Mouse (Mus musculus): ENCODE results near the gene Yy2. TPM values are rescaled to one million over a fixed set of nuclear protein-coding genes. Genes with fewer than 3 reads are reported as not detected.
A peak's percentile ranks its signal among the peaks of the same experiment; 100 is the strongest.

Gene Yy2
- total and polyA plus RNA-seq, 2 experiments from 2014 or later: 1.4 to 2.8 TPM

- ATAC-seq (no peak), DNase-seq (ENCODE audit: low spot score) (no peak)
- no peak overlapping the region for H3K9ac ChIP-seq (replicated peaks; ENCODE audit: low read length)
- no peak for TF ChIP-seq CTCF (IDR thresholded peaks at IDR 0.05; ENCODE audit: low read depth)
- no peak overlapping the region for H3K27ac ChIP-seq
- H3K36me3 ChIP-seq (ENCODE audit: insufficient read depth, low read length): no peaks in the 10 kb centered on the region
- no peaks in the 10 kb centered on the region for H3K9me3 ChIP-seq (ENCODE audit: low read length)
- H3K4me1 ChIP-seq (ENCODE audit: insufficient read depth, low read length): no peaks in the 10 kb centered on the region
- no peak overlapping the region for H3K4me2 ChIP-seq (ENCODE audit: low read depth, low read length)
- no peak overlapping the region for H3K4me3 ChIP-seq (ENCODE audit: low read length)
- H3K27me3 ChIP-seq (ENCODE audit: insufficient read depth, low read length): no peaks in the 10 kb centered on the region
- WGBS: 87% methylated on average over 6 of the region's 6 CpGs
Measured at GRCm38 (mm10) chrX:157595927-157596326, 27.1 kb upstream of the Yy2 start.

DNA sequence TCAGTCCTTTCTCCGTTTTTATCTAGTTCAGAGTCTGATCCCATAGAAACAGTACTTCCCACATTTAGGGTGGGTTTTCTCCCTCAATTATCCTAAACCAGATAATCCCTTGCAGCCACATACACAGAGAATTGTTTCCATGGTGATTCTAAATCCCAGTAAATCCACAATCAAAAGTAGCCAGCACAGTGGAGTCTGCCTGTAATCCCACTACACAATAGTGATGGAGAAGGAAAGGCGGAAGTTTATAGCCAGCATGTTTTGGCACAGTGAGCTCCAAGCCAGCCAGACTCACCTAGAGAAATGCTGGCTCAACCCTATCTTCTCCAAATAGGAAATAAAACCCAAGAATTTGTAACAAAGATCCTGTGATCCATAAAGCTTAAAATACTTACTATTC, 25.8 kb upstream of the Yy2 start:
- DNase-seq (ENCODE audit: low spot score) (no peak), ATAC-seq (no peak)
- Histone ChIP-seq H3K36me3 (ENCODE audit: insufficient read depth, low read length) (no peaks in the 10 kb centered on the region), H3K4me1 (ENCODE audit: insufficient read depth, low read length) (no peaks in the 10 kb centered on the region), H3K4me3 (ENCODE audit: low read length) (no peak overlapping the region), H3K27ac (0 out of 2 replicates have a peak overlapping the region, but pooled peaks have one; percentile 15), H3K4me2 (ENCODE audit: low read depth, low read length) (no peak overlapping the region), H3K27me3 (ENCODE audit: insufficient read depth, low read length) (no peaks in the 10 kb centered on the region), H3K9me3 (ENCODE audit: low read length) (no peaks in the 10 kb centered on the region), H3K9ac (replicated peaks; ENCODE audit: low read length) (no peak overlapping the region)
- 55% methylated on average over 2 of the region's 2 CpGs for WGBS
- TF ChIP-seq CTCF (IDR thresholded peaks at IDR 0.05; ENCODE audit: low read depth): no peak

GRCm38 (mm10) chrX:157587001-157587400, 18.2 kb upstream of the Yy2 start:
- Histone ChIP-seq H3K4me2 (ENCODE audit: low read depth, low read length) (no peak overlapping the region), H3K27ac (no peak overlapping the region; the same call in 1 of the 2 replicates), H3K36me3 (ENCODE audit: insufficient read depth, low read length) (no peaks in the 10 kb centered on the region), H3K27me3 (ENCODE audit: insufficient read depth, low read length) (no peaks in the 10 kb centered on the region), H3K4me1 (ENCODE audit: insufficient read depth, low read length) (no peaks in the 10 kb centered on the region), H3K9ac (replicated peaks; ENCODE audit: low read length) (no peak overlapping the region), H3K4me3 (ENCODE audit: low read length) (no peak overlapping the region), H3K9me3 (ENCODE audit: low read length) (no peaks in the 10 kb centered on the region)
- ATAC-seq (peak; percentile 78), DNase-seq (ENCODE audit: low spot score) (peak; percentile 18)
- 46% methylated on average over 5 of the region's 5 CpGs for WGBS
- TF ChIP-seq CTCF (IDR thresholded peaks at IDR 0.05; ENCODE audit: low read depth): no peak

DNA sequence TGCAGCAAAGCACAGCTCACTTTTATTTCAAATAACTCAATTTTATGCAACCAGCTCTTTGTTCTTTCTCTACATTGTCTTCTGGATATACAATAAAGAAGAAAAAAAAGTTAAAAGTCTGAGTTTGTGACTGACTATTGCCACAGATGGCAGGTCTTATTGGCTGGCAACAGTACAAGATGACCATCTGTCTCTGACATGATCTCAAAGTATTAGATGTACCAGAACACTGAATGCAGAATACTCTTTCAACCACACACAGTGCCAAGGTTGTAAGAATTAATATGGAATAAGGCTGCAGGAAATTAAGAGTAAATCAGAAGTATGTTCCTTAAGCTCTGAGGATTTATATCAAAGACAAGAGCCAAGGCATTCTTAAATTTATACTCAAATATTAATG, 17.6 kb upstream of the Yy2 start:
- no peak for TF ChIP-seq CTCF (IDR thresholded peaks at IDR 0.05; ENCODE audit: low read depth)
- no peaks in the 10 kb centered on the region for H3K36me3 ChIP-seq (ENCODE audit: insufficient read depth, low read length)
- no peak overlapping the region for H3K4me2 ChIP-seq (ENCODE audit: low read depth, low read length)
- H3K9ac ChIP-seq (replicated peaks; ENCODE audit: low read length): no peak overlapping the region
- no peak overlapping the region for H3K4me3 ChIP-seq (ENCODE audit: low read length)
- ATAC-seq (peak; percentile 35; the same call in 1 of the 2 replicates), DNase-seq (ENCODE audit: low spot score) (peak; percentile 37)
- no peaks in the 10 kb centered on the region for H3K4me1 ChIP-seq (ENCODE audit: insufficient read depth, low read length)
- H3K27me3 ChIP-seq (ENCODE audit: insufficient read depth, low read length): no peaks in the 10 kb centered on the region
- no peaks in the 10 kb centered on the region for H3K9me3 ChIP-seq (ENCODE audit: low read length)
- H3K27ac ChIP-seq: no peak overlapping the region; the same call in 1 of the 2 replicates

GRCm38 (mm10) chrX:157579108-157579614, 10.4 kb upstream of the Yy2 start:
- WGBS: 76% methylated on average over 6 of the region's 6 CpGs
- H3K9me3 ChIP-seq (ENCODE audit: low read length): no peaks in the 10 kb centered on the region
- DNase-seq (ENCODE audit: low spot score): no peak
- H3K4me2 ChIP-seq (ENCODE audit: low read depth, low read length): no peak overlapping the region
- H3K27ac ChIP-seq: no peak overlapping the region
- no peaks in the 10 kb centered on the region for H3K36me3 ChIP-seq (ENCODE audit: insufficient read depth, low read length)
- H3K27me3 ChIP-seq (ENCODE audit: insufficient read depth, low read length): no peaks in the 10 kb centered on the region
- H3K9ac ChIP-seq (replicated peaks; ENCODE audit: low read length): no peak overlapping the region
- H3K4me1 ChIP-seq (ENCODE audit: insufficient read depth, low read length): no peaks in the 10 kb centered on the region
- no peak for TF ChIP-seq CTCF (IDR thresholded peaks at IDR 0.05; ENCODE audit: low read depth)
- no peak overlapping the region for H3K4me3 ChIP-seq (ENCODE audit: low read length)
- no peak for ATAC-seq

GRCm38 (mm10) chrX:157574683-157575082, 5.9 kb upstream of the Yy2 start:
- Histone ChIP-seq H3K9ac (replicated peaks; ENCODE audit: low read length) (no peak overlapping the region), H3K36me3 (ENCODE audit: insufficient read depth, low read length) (no peaks in the 10 kb centered on the region), H3K9me3 (ENCODE audit: low read length) (no peaks in the 10 kb centered on the region), H3K27me3 (ENCODE audit: insufficient read depth, low read length) (no peaks in the 10 kb centered on the region), H3K4me3 (ENCODE audit: low read length) (no peak overlapping the region), H3K4me2 (ENCODE audit: low read depth, low read length) (no peak overlapping the region), H3K4me1 (ENCODE audit: insufficient read depth, low read length) (no peaks in the 10 kb centered on the region), H3K27ac (no peak overlapping the region)
- ATAC-seq (no peak), DNase-seq (ENCODE audit: low spot score) (no peak)
- WGBS: 83% methylated on average over 2 of the region's 2 CpGs
- TF ChIP-seq CTCF (IDR thresholded peaks at IDR 0.05; ENCODE audit: low read depth): no peak

- no peak for DNase-seq (ENCODE audit: low spot score)
- 76% methylated on average over 10 of the region's 10 CpGs for WGBS
- Histone ChIP-seq H3K4me1 (ENCODE audit: insufficient read depth, low read length) (no peaks in the 10 kb centered on the region), H3K9ac (replicated peaks; ENCODE audit: low read length) (no peak overlapping the region), H3K9me3 (ENCODE audit: low read length) (no peaks in the 10 kb centered on the region), H3K27ac (no peak overlapping the region), H3K4me2 (ENCODE audit: low read depth, low read length) (no peak overlapping the region), H3K36me3 (ENCODE audit: insufficient read depth, low read length) (no peaks in the 10 kb centered on the region), H3K27me3 (ENCODE audit: insufficient read depth, low read length) (no peaks in the 10 kb centered on the region), H3K4me3 (ENCODE audit: low read length) (no peak overlapping the region)
- ATAC-seq: no peak
- TF ChIP-seq CTCF (IDR thresholded peaks at IDR 0.05; ENCODE audit: low read depth): peak; percentile 34
Measured at GRCm38 (mm10) chrX:157563794-157564193, 5.0 kb downstream of the Yy2 start.

All from hindbrain, postnatal 0 days (tissue).